Mouse (Mus musculus): ENCODE data around the gene Dnal4.

DNA sequence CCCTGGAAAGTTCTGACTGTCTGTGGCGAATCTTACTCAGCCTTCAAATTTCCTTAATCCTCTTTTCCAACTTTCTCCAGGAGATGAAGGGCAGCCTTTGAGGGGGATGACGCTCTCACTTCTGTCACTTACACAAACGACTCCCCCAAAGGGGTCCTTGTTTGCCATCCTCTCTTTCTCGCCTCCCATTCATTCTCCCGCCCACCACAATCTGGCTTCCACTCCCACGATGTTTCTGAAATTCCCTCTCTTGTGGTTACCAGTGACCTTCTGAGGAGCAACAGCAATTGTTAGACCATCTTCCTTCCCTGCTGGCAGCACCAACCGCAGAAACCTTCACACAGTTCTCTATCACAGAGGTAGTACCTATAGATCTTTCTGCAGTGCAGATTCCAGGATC is 2.0 kb downstream of the Dnal4 start:
- TF ChIP-seq USF1 (IDR thresholded peaks at IDR 0.05; ENCODE audit: low read depth) (no peak), SRF (IDR thresholded peaks at IDR 0.05; ENCODE audit: control insufficient read depth, insufficient read length, low read depth) (no peak), CEBPB (IDR thresholded peaks at IDR 0.05; ENCODE audit: insufficient read depth, poor library complexity, severe bottlenecking) (no peak), POLR2A (IDR thresholded peaks at IDR 0.05; ENCODE audit: insufficient read length, low read depth) (no peak)

All from myocyte (in vitro differentiated cells).